Mouse (Mus musculus) layer of hippocampus, postnatal 14 days (tissue): ENCODE results near the gene Cpne5. TPM values are rescaled to one million over a fixed set of nuclear protein-coding genes. Genes with fewer than 3 reads are reported as not detected.
"Not testable (repeated sequence)": the region's sequence is repeated elsewhere in the genome, so short reads cannot be mapped to it uniquely, and the experiment has no call there.

ENCODE experiments used
- DNase-seq, 2 experiments: peaks; one replicate each; pipeline ENCODE4 v3.0.0; 2021 to 2022; ENCODE audit warnings: low spot score in 2 of 2, mixed read lengths in 1 of 2
- long read RNA-seq, 2 experiments: library from polyadenylated mRNA; stranded (forward); transcript quantifications; one replicate each; pipeline ENCODE4 v2.0.0; 2021
- total RNA-seq, 2 experiments: library from RNA; stranded (reverse); gene quantifications; 2 replicates each; pipeline ENCODE4 v1.2.3; 2021

Gene Cpne5
- 10 to 100 TPM; 42.5 to 48.4 TPM for total RNA-seq
- long read RNA-seq, experiment 1, full-length matches to known transcripts: 8 of 16 reads
- long read RNA-seq, experiment 1, partial matches to known transcripts: 5 of 16 reads
- long read RNA-seq, experiment 1, other reads (novel, unspliced or antisense): 3 of 16 reads
- long read RNA-seq, experiment 2, full-length matches to known transcripts: 5 of 14 reads
- long read RNA-seq, experiment 2, partial matches to known transcripts: 3 of 14 reads
- long read RNA-seq, experiment 2, other reads (novel, unspliced or antisense): 6 of 14 reads

DNA sequence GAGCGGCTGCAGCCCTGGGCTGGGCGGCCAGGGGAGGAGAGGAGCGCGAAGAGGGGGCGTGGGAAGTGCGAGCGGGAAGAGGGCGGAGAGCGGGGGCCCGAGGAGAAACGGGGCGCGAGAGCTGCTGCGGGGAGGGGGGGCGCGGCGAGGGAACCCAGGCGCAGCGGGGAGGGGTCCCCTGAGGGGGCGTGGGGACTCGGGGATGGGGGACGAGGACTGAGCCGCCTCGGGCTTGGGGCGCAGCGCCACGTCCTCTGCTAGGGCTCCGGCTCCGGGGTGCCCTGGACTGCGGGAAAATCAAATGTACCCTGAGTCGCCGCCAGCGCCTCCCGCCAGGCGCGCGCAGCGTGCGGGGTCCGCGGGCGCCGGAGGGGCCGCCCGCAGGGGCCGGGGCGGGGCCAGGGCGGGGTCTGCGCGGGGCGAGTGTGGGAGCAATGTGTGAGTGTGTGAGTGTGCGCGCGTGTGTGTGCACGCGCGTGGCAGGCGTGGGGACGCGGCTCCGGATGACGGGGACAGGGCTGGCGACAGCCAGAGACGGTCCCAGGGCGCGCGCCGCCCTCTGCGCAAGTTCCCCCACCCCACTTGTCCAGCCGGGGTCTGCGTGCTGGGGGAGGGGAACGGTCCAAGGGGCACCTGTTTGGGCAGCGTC, at the start of gene Cpne5:
Gene Cpne5 (minus strand): TSS at position 396 of the 649 bp plus-strand sequence.
- peak in 1 of 2 experiments; percentile 28 for DNase-seq

DNA sequence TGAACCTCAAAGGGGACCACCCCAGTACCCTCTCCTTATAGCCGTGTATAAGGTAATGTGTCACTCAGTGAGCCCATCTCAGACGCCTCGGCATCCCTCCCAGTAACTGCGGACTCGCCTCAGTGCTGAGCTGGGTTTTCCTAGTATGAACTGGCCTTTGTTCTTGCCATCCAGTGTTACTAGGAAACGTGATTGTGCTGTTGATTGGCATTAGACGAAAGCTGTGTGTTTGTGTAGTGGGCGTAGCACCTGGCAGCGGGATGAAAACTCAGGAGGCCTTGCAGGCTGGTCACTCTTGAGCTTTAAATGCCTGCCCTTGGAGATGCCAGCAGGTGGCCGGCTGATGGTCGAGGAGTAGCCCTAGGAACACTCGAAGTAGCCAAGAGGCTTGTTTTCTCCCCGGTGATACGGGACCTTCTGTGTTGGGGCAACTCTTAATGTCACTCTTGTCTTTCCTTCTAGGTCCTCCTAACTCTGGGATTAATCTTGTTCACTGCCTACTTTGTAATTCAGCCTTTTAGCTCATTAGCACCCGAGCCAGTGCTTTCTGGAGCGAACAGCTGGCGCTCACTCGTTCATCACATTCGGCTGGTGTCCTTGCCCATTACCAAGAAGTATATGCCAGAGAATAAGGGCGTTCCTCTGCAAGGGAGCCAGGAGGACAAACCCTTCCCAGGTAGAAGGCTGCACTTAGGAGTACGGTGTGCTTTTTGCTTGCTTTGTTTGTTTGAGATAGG, 44.4 kb upstream of the Cpne5 start:
- DNase-seq: peak in 1 of 2 experiments; percentile 42

DNA sequence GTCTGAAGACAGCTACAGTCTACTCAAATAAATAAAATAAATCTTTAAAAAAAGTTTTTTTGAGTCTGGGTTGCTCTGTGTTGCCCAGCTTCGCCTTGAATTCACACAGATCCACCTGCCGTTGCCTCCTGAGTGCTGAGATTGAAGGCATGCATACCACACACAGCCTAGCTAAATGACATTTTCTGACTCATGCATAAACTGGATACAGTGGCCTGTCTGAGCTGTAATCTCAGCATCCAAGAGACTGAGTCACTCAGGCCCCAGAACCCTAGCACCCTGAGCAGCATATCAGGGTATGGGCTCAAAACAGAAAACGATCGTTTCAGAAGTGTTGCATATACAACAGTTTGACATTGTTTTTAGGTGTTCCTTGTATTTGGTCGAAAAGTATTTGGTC, 43.6 kb upstream of the Cpne5 start:
- no peak for DNase-seq

DNA sequence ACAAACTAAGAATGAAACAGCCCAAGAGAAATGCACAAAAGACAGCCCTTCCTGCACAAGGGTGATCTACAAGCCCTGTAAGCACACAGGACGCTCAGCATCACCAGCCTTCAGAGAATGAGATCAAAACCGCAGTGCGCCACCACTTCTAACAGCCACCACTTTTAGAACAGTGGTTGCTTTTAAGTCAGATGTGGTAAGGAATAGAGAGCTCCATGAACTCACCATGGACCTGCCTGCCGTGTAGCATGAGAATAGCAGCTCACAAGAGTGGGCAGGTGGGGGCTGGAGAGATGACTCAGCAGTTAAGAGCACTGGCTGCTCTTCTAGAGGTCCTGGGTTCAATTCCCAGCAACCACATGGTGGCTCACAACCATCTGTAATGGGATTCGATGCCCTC, 42.5 kb upstream of the Cpne5 start:
- DNase-seq: no peak

DNA sequence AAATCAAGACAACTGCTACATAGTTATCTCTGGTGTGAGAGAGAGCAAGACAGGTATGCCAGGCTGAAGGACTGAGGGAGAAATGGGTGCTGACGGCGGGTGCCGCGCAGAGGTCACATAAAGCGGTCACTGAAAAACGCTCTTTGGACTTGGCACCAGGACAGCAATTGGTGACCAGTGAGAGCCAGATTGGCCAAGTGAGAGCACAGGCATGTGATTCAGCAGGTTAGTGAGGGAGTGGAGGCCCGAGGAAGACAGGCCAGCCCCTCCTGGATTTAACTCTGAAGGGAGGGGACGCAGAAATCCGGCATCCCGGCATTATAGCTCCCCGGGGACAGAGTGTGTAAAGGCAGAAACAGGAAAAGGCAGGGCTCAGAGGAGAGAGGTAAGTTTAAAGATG, 35.9 kb upstream of the Cpne5 start:
- no peak for DNase-seq

DNA sequence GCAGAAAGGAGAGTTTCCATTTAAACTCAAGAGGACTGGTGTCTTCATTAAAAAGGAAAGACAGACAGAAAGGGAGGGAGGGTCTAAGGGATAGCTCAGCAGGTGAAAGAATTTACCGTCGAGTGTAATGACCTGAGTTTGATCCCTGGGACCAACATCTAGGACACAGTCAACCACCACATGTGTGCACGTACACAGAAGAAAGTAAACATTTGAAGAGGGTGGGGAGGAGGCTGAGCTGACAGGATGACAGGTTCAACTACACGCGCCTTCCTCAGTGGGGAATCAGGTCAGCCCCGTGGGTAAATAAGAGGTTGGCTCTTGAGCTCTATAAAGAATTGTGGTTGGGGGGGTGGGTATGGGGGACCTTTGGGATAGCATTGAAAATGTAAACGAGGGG, 35.2 kb upstream of the Cpne5 start:
- DNase-seq: no peak

DNA sequence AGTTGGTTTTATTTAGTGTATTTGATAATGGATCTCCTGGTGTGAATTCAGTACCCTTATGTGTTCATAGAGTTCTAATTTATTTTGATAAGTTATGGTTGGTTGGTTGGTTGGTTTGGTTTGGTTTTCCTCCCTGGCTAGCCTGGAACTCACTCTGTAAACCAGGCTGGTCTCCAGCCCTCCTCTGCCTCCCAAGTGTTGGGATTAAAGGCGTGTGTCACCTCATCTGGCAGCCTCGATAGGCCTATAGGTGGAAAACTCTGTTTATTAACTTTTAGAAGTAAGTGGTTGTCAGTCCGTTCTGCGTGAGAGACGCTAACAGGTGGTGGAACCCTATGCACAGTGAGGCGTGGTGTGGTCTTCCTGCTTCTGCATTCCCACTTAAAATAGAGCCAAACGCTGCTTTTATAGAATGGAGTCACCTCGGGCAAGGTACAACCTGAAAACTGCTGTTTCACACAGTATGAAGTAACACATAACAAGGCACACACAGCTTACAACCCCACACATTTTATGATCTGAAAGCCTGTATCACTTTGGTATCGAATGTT, 32.3 kb upstream of the Cpne5 start:
- DNase-seq: no peak

DNA sequence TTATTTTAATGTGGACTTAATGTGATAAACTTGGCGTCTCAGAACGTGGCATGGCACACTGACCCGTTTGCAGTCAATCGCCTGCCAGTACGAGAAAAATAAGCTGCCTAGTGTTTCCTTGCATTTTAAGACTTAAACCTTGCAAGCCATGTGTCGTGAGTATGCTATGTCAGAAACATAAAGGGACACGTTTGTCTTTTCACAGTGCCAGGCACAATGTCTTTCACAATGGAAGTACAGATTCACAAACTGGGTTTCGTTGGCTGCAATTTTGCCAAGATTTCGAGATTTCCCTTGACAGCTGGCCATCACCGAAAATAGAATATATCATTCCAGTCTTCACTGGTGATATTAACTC, 31.4 kb upstream of the Cpne5 start:
- DNase-seq: no peak

DNA sequence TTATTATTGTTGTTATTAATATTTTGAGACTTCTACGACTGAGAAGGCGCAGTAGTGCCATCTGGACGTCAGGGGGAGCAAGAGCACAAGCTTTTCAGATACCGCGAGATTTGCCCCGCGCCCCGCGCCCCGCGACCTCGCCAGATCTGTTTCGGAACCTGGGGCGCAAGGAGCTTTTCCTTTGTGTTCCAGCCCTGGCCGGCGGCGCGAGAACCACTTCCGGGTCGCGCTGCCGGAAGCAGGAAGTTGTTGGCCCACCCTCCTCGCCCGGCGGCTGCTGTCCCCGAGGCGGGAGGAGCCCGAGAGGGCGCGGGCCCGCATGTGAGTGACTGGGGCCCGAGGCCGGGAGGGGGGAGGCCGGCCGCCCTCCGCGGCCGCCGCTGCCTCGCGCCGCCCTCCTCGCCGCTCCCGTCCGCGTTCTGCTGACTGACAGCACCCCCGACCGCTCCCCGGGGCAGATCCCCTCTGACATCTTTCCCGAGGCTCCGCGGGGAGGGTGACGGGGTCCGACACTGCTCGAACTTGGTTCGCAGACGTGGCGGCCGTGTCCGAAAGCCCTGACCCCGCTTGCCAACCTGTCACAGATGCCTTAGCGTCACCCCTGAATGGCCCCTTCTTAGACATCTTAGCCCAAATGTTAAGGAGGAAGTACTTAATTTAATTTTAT, 30.8 kb upstream of the Cpne5 start, which contains the start of gene BC004004:
Gene BC004004 (plus strand): TSS at position 107 of the 667 bp plus-strand sequence.
- DNase-seq: peak; percentile 94 to 97

DNA sequence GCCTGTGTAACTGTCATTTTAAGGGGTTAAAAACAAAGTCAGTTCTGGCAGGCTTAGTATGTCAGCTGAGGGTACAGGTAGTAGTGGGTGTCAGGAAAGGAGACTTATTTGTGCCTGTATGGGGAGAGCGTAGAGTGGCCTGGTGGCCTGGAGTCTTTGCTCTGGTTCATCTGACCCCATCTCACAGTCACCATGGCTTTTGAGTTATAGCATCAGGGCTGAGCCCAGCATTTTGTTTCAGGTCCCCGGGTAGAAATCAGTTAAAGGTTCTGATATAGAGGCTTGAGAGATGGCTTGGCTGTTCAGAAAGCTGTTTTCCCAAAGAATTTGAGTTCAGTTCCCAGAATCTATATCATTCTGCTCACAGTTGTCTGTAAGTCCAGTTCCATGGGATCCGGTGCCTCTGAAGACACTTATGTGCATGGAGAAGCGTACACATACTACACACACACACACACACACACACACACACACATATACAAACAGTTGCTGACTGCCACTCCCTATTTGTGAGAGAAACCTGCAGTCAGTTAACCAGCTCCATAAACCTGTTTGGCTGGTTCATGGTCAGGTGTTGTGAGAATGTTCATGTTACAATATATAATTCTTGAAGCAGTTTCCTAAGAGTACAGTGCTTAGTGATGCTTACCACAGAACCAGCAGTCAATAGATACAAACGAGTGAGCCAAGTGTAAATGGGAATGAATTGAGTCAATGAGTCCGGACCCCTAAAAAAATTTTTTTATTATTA, 30.1 kb upstream of the Cpne5 start:
- no peak for DNase-seq

DNA sequence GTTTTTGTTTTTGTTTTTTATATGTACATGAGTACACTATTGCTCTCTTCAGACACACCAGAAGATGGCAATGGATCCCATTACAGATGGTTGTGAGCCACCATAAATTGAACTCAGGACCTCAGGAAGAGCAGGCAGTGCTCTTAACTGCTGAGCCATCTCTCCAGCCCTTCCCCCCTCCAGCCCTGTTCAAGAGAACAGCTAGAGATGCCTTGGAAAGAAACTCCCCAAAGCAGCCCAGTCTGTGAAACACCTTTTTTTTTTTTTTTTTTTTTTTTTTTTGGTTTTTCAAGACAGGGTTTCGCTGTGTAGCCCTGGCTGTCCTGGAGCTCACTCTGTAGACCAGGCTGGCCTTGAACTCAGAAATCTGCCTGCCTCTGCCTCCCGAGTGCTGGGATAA, 29.1 kb upstream of the Cpne5 start:
- DNase-seq: not testable (repeated sequence)

DNA sequence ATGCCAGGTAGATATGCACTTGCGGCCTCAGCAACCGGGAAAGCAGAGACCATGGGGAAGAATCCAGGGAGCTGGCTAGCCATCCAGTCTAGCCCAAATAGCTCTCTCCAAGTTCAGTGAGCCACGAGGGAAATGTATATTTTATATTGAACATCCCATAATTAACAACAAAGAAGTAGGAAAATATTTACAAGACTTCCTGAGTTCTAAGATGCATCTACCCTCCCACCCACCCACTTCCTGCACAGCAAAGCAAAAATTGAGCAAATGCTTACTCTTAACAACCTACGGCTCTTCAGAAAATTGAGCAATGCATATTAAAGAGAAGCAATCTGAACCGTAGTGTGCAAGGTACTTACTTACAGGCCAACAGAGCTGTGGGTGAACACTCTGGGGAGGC, 26.8 kb upstream of the Cpne5 start:
- DNase-seq: no peak

DNA sequence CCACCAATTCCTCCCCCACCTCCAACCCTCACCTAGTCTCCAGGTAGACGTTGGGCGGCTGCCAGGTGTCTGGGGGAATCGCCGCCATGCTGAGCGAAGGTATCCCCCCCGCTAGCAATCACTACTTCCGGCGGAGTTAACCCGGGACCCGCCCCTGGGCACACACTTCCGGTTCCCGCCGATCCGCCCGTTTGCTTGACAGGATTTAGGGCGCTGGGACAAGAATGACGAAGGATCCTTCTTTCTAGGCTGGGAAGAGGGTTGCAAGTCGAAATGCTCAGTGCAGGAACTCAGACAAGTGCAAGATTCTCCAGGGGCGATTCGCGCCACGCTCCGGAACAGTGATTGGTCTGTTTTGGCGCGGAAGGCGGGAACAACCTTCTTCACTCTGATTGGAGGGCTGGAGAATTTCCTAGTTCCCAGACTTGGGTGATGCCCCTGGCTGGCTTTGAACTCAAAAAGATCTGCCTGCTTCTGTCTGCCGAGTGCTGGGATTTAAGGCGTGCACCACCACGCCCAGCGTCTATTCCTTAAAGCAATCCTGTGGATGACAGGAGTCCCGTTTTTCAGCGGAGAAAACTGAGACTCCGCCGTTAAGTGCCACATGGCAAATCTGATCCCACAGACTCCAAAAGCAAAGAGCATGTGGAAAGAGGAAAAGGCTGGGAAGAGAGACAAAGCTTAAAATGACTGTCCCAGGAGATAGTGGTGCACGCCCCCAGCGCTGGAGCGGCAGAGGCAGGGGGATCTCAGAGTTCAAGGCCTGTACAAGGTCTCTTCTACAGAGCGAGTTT, 26.1 kb upstream of the Cpne5 start, which contains the start of gene Ppil1:
Gene Ppil1 (minus strand): TSS at position 347 of the 794 bp plus-strand sequence.
- DNase-seq: peak; percentile 75 to 88

DNA sequence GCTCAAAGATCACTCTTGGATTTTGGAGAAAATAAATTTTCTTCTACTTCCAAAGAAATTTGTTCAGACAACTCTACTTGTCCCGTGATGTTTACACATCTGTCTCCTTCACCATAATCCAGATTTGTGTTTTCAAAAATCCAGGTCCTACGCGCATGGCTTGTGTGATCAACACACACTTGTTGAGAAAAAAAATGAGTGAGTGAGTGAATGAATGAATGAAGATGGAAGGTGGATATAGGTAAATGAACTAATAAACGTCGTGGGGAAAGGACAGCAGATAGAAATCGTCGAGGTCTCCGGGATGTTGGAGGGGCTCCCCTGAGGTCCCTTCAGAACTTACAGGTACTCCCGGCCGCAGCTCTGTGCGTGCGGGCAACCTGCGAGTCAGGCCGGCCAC, 25.4 kb upstream of the Cpne5 start:
- DNase-seq: no peak

DNA sequence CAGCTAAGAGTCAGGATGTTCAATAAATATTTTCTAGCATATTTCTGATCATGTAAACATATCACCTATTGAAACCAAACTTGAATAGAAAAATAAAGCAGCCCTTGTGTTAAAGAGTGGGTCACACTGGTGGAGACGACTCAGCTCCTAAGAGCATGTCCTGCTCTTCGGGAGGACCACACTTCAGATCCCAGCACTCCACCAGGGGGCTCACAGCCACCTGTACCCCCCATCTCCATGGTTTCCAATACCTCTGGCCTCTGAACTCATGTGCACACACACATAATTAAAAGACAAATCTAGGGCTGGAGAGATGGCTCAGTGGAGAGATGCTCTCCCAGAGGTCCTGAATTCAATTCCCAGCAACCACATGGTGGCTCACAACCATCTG, 24.3 kb upstream of the Cpne5 start:
- DNase-seq: no peak

DNA sequence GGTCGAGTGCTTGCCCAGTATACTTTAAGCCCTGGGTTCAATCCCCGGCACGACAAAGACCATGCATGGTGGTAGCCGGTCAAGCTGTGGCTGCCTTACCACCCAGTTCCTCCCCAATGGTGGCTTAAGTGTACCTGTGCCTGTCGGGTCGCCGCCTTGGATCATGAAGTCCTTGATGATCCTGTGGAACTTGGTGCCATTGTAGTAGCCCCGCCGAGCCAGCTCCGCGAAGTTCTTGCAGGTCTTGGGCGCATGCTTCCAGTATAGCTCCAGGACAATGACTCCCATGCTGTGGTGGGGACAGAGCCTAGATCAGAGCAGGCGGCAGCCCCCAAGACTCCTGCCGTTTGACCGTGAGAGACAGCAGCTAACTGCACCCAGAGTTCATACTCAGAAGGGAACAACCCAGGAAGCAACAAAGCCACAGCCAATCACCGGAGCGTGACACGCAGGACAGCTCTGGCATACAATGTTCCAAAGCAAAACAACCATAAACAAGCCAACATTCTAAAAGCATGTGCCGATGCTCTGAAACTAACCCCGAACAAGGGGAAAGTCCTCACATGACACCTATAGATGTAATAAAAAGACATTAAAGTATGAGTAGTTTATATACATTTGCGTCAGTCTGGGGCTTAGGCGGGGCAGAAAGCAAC, 23.8 kb upstream of the Cpne5 start:
- DNase-seq: no peak

DNA sequence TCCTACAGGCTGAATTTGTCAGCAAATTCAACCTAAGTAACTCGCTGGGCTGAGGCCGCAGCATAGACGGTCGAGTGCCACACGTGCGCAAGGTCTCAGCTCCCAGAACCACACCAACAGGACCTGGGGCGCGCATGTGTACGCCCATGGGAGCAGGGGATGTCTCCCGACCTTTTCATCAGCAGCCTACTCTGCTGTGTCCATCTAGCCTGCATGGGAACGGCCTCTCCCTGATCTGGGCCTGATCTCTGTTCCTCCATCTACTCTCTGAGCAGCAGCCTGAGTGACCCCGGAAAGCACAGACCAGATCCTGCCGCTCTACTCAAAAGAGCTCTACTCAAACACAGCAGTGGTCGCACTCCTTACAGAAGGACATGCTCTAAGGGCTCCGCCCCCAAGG, 22.5 kb upstream of the Cpne5 start:
- no peak for DNase-seq

DNA sequence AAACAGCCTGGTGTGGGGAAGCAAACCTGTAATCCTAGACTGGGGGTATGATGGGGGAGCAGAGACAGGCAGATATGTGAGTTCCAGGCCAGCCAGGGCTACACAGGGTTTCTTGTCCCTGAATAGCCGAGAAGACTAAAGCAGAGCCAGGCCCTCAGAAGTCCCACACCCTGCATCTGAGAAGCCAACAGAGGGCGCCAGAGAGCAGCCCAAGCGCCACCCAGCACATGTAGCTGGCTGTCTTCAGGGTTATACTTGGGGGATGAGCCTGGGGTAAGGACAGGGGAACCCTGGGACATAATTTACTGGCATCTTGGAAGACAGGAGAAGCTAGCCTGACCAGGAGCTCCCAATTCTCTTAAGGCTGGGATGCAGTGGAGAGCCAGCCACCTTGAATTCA, 21.5 kb upstream of the Cpne5 start:
- peak; percentile 66 for DNase-seq

DNA sequence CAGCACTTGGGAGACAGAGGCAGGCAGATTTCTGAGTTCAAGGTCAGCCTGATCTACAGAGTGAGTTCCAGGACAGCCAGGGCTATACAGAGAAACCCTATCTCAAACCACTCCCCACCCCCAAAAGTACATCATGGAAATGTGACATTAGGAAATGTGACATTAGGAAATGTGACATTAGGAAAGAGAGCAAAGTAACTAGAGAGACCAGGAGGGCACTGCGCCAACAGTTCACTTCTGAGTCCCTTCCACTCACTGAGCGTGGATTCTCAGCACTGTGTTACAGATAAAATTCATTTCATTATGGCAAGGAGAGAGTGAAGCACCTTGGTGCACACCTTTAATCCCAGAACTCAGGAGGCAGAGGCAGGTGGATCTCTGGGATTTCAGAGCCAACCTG, 21.0 kb upstream of the Cpne5 start:
- no peak for DNase-seq
